Mouse (Mus musculus) frontal cortex, adult 2 months (tissue): ENCODE measurements around the gene 4930518I15Rik. TPM values are rescaled to one million over a fixed set of nuclear protein-coding genes. Genes with fewer than 3 reads are reported as not detected.
"Not testable (repeated sequence)": the region's sequence is repeated elsewhere in the genome, so short reads cannot be mapped to it uniquely, and the experiment has no call there.

Source experiments
- DNase-seq, 2 experiments: peaks; one replicate each; pipeline ENCODE4 v3.0.0; 2022; ENCODE audit warnings: low spot score in 1 of 2; ENCODE audit errors: extremely low spot score in 1 of 2
- polyA plus RNA-seq: library from polyadenylated mRNA; depleted of rRNA; stranded (reverse); fragments of >200 nt; gene quantifications from 2 replicates; pipeline ENCODE4 v1.2.3, GENCODE M21; 2012; rRNA removed

Gene 4930518I15Rik
- polyA plus RNA-seq: 3.2 and 3.4 TPM in 2 replicates

DNA sequence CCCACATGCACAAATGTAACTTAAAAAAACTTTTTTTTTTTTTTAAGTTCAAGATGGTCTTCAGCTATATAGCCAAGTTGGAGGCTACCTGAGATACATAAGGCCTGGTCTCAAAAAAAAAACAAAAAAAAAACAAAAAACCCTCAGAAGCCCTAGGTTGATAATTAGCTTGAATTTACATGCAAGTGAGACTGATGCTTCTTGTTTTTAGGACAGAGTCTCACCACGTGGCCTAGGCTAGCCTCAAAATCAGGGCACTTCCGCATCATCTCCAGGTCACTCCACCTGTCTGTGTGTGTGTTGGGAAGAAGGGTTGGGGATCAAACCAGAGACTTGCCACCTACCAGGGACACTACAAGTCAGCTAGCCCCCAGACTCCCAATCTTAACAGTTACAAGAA is at the start of gene 4930518I15Rik:
Gene 4930518I15Rik, minus strand, starts transcription at position 112 of the 400 bp plus-strand sequence.
- no peak for DNase-seq

GRCm38 (mm10) chr2:156905931-156906330 is 48.2 kb upstream of the 4930518I15Rik start:
- not testable (repeated sequence) for DNase-seq

DNA sequence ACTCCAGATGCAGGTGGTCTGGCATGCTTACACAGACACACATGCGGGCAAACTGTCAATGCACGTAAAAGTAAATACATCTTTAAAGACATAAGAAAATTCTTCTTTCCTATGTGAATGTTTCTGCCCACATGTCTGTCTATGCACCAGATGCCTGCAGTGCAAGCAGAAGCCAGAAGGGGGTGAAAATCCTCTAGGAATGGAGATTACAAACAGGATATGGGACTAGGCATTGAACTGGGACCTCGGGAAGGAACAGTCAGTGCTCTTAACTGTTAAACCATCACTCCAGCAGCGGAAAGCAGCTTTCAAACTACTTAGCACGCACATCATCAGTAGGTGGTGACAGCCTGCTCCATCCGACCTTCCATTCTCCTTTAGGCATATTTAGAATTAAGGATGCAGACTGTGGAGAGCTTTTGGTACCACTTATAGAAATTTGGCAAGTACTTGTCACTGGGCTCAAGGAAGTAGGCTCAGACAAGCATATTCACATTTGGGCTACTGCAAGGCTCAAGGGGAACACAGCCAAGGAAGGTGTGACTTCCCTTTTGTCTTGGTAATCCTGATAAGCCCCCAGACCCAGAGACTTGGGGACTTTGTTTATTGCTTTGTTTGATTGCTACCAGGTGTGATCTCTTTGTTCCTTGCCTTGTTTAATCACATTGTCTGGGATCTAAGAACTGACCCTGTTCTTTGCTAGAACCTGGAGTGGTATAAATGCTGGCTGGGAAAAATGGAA is 47.4 kb upstream of the 4930518I15Rik start:
- peak; percentile 69 to 87 for DNase-seq

DNA sequence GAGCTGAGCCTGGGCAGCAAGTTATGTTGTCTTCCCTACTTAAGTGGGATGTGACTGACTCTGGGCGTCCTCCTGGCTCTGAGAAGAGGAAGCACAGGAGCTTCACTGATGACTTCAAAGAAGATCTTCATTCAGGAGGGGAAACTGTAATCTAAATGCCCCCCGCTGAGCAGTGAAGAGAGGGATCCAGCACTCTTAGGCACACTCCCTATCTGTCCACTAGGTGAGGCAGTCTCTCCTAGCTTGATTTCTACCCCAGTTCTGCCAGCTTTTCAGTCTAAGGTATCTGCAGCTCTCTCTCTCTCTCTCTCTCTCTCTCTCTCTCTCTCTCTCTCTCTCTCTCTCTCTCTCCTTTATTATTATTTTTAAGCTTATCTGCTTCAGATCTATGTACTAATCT is 45.6 kb upstream of the 4930518I15Rik start:
- no peak for DNase-seq

- not testable (repeated sequence) for DNase-seq
Measured at GRCm38 (mm10) chr2:156902411-156902810, 44.7 kb upstream of the 4930518I15Rik start.

DNA sequence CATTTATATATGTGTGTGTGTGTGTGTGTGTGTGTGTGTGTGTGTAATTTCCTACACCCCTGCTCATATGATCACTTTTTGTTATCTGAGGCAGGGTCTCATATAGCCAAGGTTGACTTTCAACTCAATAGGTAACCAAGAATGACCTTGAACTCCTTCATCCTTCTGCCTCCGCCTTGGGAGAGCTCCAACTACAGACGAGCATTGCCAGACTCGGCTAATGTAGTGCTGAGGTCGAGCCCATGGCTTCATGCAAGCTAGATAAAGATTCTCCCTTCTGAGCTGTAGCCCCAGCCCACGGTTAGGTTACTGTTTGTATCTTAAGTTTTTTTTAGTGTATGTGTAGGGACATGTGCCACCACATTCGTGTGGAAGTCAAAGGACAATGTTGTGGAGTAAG is 44.1 kb upstream of the 4930518I15Rik start:
- no peak for DNase-seq

DNA sequence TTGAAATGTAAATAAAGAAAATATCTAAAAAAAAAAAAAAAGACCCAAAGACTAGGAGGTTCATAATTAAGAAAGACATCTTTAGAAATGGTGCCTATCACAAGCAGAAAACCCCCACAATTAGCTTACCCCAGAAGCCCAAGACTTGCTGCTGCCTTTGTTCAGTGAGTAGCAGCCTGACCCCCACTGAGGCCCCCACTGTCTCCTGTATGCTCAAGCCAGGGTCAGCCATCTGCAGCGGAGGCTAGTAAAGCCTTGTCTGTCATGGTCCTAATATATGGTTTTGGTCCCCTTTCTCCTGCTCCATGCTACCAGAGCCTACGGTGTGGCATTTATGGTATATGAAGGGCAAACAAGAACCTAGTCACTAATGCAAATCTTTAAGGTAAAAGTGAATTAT is 43.6 kb upstream of the 4930518I15Rik start:
- no peak for DNase-seq

DNA sequence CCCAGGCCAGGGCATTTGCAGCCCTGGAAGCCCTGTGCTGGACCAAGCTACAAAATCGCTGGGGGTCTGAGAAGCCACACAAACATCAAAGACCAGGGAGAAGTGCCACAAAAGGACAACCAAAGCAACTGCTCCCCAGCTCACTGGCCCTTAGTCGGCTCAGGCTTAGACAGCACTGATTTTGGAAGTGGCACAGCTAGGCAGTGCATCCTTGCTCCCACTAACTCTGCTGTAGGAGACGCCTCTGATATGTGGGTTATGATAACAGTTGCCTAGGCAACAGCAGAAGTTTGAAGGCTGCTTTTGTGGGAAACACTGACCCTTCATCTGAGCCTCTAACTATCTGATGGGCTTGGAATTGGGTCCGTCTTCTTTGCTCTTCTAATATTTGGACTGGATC is 41.4 kb upstream of the 4930518I15Rik start:
- no peak for DNase-seq

- no peak for DNase-seq
Measured at GRCm38 (mm10) chr2:156898374-156898773, 40.6 kb upstream of the 4930518I15Rik start.

DNA sequence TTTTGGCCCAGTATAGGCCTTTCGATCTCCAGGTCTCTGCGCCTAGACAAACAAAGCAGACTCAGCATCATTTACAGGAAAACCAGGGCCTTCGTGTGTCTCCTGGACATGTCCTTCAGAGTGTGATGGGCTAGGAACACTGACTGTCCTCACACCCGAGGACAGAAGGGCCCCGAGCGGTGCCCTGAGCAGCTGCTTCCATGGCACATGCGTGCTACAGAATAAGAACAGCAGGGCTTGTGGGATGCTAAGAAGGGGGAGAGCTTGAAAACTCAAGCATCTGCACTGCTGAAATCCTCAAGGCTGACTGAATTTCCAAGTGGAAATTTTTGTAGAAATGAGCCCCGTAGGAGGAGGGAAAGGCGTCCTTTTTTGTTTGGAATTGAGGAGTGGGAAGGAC is 39.3 kb upstream of the 4930518I15Rik start:
- peak in 1 of 2 experiments; percentile 64 for DNase-seq

DNA sequence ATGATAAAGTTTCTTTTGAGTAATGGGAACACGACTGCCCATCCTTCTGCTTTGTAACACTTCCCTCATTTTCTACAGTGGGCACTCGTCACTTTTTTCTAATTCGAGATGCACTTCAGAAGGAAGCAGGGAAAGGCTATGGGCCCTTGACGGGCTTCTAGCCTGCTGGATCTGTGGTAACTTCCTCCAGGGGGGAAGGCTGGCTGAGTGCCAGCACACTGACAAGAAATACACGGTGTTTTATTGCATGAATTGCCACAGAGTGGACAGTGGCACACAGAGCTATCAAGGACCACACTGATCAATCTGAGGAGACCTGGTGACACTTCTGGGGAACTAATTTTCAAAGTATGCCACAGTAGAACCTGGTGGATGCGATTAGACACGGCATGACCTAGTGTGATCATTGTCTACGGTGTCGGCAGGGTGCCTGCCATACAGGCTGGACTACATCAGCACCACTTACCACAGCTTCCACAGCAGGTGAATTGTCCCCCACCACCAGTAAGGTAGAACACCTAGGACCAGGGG is 38.7 kb upstream of the 4930518I15Rik start:
- DNase-seq: no peak

DNA sequence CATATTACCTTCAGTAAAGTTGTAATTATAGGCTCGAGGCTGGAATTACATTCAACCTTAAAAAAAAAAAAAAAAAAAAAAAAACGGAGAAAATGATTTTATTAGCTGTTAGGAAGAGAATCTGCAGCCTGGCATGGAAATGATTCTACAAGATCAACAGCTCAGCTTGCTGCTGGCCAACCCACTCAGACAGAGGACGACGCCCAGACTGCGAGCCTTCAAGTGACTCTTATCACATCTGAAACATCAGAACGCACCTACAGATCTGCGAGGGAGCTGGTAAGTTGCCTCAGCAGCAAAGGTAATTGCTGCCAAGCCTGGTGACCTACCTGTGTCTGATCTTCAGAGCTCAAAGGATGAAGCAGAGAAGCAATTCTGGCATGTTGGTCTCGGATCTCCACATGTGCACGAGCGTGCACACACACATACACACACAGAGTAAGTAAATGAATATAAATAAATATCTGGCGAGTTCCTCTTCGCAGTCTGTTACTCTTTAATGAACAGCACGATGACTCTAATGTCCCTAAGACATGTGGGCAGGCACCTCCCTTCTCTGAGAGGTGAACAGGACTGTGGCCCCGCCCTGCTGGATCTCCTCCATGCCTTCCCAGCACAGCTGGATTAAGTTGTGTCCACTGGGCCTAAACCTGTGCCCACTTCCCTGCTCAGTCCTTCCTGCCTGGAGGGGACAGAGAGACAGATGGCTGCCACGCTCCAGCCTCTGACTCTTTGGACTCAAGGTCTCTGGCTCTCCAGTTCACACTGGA is 36.9 kb upstream of the 4930518I15Rik start:
- no peak for DNase-seq

GRCm38 (mm10) chr2:156892821-156893220 is 35.1 kb upstream of the 4930518I15Rik start:
- DNase-seq: no peak

DNA sequence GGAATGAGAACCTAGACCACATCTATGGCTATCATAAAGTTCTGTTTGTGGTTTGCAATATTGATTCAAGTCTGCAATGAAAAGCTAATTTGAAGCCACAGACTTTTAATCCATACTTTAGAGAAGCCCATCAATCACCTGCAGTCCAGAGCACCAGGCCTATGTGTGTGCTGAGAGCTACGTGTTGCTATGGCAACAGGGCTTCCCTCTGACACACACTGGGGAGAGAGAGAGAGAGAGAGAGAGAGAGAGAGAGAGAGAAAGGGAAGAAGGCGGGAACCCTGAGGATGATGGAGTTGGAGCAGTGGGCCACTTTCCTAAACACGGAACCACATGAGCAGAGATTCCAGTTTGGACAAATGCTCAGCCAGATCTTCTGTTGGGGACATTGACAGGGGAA is 34.5 kb upstream of the 4930518I15Rik start:
- DNase-seq: no peak

DNA sequence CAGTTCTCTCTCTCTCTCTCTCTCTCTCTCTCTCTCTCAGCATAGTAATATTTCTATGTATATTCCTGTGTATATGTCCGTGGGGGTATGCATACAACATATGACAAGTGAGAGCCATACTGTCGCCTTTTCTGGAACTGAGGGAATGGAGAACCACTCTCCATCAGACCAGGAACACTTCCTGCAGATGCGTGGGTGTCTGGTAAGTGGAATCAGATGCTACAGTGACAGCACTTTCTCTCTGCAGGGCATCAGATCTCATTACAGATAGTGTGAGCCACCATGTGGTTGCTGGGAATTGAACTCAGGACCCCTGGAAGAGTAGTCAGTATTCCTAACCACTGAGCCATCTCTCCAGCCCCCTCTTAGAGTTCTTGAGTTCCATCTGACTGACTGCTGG is 30.7 kb upstream of the 4930518I15Rik start:
- DNase-seq: no peak

GRCm38 (mm10) chr2:156887017-156887416 is 29.3 kb upstream of the 4930518I15Rik start, which contains the start of gene Sla2:
Gene Sla2 (minus strand): TSS chr2:156887192.
- DNase-seq: no peak

DNA sequence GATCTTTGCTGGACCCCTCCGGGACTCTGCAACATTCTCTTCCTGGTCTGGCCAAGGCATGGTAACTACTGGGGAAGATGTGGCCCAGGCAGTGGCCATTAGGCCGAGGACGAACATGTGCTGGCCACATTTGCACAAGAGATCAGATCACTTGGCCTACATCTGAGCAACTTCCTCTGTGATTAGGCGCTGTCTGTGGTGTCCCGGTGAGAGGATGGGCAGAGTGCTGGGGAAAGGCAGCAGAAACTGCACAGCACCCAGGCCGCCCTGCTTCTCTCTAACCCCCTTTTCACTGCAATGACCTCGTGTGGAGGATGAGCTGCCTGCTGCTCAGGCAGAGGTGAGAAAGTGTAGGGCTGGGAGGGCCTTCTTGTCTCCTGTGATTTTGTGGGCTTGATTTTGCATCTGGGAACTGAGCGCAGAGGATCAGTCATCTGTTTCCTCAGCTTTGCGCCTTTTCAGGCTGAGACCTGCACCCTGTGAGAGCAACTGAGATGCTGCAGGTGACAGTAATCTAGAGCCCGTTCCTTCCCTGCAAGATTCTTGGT is 28.4 kb upstream of the 4930518I15Rik start:
- no peak for DNase-seq

- not testable (repeated sequence) for DNase-seq
Measured at GRCm38 (mm10) chr2:156885666-156886065, 27.9 kb upstream of the 4930518I15Rik start.

DNA sequence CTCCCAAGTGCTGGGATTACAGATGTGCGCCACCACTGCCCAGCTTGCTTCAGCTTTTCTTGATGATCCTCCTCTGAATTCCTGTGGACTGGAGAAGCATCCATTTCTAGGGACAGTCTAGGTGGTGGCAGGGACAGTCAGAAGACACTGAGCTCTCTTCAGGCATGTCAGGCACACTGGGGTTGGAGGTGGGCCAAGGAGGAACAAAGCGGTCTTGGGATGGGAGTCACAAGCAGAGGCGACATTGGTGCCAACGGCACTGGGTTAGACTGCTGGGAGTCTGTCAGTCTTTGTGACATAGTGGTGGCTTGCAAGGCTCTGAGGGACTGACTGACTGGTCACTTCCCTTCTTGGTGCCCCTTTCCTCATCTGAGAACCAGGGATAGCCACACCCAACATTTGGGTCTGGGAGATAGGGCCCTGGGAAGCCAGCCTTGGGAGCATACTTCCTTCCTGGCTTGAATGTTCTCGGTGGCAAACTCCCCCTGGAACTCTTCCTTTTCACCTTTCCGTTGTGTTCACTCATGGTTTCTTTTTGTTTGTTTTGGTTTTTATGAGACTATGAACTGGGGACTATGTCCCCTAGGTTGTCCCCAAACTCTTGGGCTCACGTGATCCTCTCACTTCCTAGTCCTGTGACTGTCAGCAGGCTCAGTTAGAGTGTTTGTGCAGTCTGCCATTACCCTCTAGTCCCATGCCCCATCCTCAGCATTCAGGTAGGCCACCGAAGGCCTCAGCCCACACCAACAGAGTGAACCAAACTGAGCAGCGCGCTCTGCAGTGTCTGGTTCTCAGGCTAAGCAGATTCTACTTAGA is 26.9 kb upstream of the 4930518I15Rik start:
- no peak for DNase-seq

DNA sequence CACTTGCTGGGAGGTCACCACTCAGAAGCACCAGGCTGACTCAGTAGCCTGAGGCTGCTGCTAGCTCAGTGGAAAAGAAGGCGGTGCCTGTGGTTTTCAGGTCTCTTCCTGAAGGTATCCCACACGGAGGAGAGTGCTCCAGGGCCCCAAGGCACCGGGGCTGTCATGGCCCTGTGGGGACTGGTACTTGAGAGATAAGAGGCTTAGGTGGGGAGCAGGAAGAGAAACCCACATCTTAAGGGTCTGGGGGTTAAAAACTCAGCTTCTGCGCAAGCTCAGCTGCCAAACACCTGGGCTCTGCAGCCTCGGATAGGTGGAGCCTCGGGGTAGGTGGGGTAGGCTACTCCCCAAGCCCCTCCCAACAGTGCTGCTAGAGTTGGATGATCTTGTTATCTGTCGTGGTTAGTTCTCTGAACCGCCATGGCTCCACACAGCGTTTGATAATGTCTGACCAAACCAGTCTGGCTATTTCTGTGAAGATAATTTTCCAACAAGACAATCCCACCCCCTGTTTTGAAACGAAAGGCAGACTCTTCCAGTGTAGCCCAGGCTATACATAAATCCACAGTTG is 24.8 kb upstream of the 4930518I15Rik start:
- no peak for DNase-seq
